Mouse (Mus musculus) bone marrow macrophage, adult 2 months (primary cell): ENCODE measurements around the gene Stn1.

Experiments
- CTCF ChIP-seq: IDR thresholded peaks from 2 replicates; pipeline ENCODE4 v1.5.1; 2012; ENCODE audit warnings: low read depth, mild to moderate bottlenecking, low read length, moderate library complexity
- POLR2A ChIP-seq: IDR thresholded peaks from 2 replicates; pipeline ENCODE4 v1.6.1; 2012; ENCODE audit warnings: mild to moderate bottlenecking, low read depth, low read length, borderline replicate concordance

DNA sequence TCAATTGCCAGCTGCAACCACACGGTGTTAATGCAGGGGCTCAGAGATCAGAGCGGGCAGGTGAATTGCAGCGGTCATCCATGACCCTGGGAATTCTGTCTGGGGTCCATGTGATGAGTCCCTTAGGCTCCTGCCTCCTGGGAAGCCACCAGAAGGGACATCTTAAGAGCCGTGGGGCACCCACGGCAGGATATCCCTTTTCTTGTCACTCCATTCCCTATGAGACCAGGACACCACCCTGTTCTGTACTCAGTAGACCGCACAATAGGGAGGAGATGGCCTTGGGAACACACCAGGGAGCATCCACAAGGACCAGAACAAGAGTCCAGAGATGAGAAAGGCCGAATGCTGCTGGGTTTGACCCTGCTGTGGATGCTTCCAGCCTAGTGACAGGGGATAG, 84.0 kb downstream of the Stn1 start:
- TF ChIP-seq CTCF = no peak
- no peak for TF ChIP-seq POLR2A
